Mouse (Mus musculus) liver, embryonic 11.5 days (tissue): ENCODE measurements around the gene Ccdc60. TPM values are rescaled to one million over a fixed set of nuclear protein-coding genes. Genes with fewer than 3 reads are reported as not detected.

Source experiments
- ATAC-seq: fragments of 200-750 bp; cut with Nextera tagmentation; replicated peaks from 2 replicates; pipeline ENCODE4 v1.8.0; 2017; ENCODE audit warnings: moderate number of reproducible peaks, mild to moderate bottlenecking, moderate TSS enrichment, moderate library complexity; ENCODE audit not compliant: low FRiP score
- DNase-seq: peaks from one replicate; pipeline ENCODE4 v3.0.0-alpha.2; 2017; ENCODE audit warnings: low spot score
- H3K27ac ChIP-seq: fragments of 300-500 bp; sonication (generic); 2 replicates; pipeline ENCODE4 v1.5.1; 2014; ENCODE audit warnings: mild to moderate bottlenecking, low read depth, low read length, control low read depth
- H3K27me3 ChIP-seq: fragments of 300-500 bp; sonication (generic); replicated peaks from 2 replicates; pipeline ENCODE4 v1.6.1; 2014; ENCODE audit warnings: low read length, mixed read lengths; ENCODE audit not compliant: control insufficient read depth, insufficient read depth
- H3K36me3 ChIP-seq: fragments of 300-500 bp; sonication (generic); 2 replicates; pipeline ENCODE4 v1.6.1; 2014; ENCODE audit warnings: mild to moderate bottlenecking, low read length, moderate library complexity, mixed read lengths; ENCODE audit not compliant: control insufficient read depth, insufficient read depth
- H3K4me1 ChIP-seq: fragments of 300-500 bp; sonication (generic); replicated peaks from 2 replicates; pipeline ENCODE4 v1.6.1; 2014; ENCODE audit warnings: low read length, mixed read lengths; ENCODE audit not compliant: control insufficient read depth, insufficient read depth
- H3K4me2 ChIP-seq: fragments of 300-500 bp; sonication (generic); 2 replicates; pipeline ENCODE4 v1.6.1; 2014; ENCODE audit warnings: mild to moderate bottlenecking, control low read depth, moderate library complexity
- H3K4me3 ChIP-seq: fragments of 300-500 bp; sonication (generic); 2 replicates; pipeline ENCODE4 v1.5.1; 2014; ENCODE audit warnings: low read depth, low read length, control low read depth
- H3K9ac ChIP-seq: fragments of 300-500 bp; sonication (generic); 2 replicates; pipeline ENCODE4 v1.6.1; 2014; ENCODE audit warnings: low read depth, low read length, control low read depth
- H3K9me3 ChIP-seq: fragments of 300-500 bp; sonication (generic); 2 replicates; pipeline ENCODE4 v1.6.1; 2016; ENCODE audit warnings: low read length, inconsistent platforms, mixed read lengths; ENCODE audit not compliant: control insufficient read depth
- WGBS: fragments of 180-500 bp; shearing (Covaris S2); extraction: QIAGEN DNeasy Blood & Tissue Kit; methylation state at CpG from one replicate; pipeline ENCODE4 v1.1.7; 2014; 5-methylcytosine and 5-hydroxymethylcytosine counted together
- polyA plus RNA-seq: library from polyadenylated mRNA; unstranded; fragments of >200 nt; fragmentation: Nextera tagmentation; extraction: Ambion mirVana; gene quantifications from 2 replicates; pipeline ENCODE4 v1.2.1, GENCODE M21; 2014

Gene Ccdc60
- polyA plus RNA-seq, 1 experiment from 2014 or later = 0.25 TPM

DNA sequence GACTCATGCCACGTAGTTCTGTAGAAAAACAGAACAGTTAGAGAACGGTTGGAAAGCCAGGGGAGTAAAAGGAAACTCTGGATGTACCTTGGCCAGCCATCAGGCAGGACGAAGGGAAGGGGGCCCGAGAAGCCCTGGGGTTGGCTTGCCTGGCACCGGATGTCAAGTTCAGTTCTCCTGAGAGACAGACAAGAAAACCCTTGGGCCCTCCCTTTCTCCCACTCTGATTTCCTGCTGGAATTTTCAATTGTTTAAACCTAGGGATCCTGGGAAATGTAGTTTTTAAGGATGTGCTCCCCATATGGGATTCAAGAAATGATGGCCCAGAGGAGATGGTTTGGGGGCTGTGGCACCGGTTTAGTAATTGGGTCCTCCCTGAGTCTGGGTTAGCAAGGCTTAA lies 60.4 kb downstream of the Ccdc60 start:
- 82% methylated on average over 6 of the region's 6 CpGs for WGBS
- Histone ChIP-seq H3K36me3 (no peaks in the 10 kb centered on the region), H3K27ac (no peak overlapping the region), H3K4me3 (no peak overlapping the region), H3K9ac (no peak overlapping the region), H3K4me2 (no peak overlapping the region), H3K27me3 (no peaks in the 10 kb centered on the region), H3K9me3 (no peaks in the 10 kb centered on the region), H3K4me1 (no peaks in the 10 kb centered on the region)
- DNase-seq (no peak), ATAC-seq (no peak)

GRCm38 (mm10) chr5:116224023-116224422 lies 64.8 kb downstream of the Ccdc60 start:
- Histone ChIP-seq H3K4me1 (no peaks in the 10 kb centered on the region), H3K4me2 (no peak overlapping the region), H3K9ac (no peak overlapping the region), H3K27ac (no peak overlapping the region), H3K4me3 (no peak overlapping the region), H3K36me3 (no peaks in the 10 kb centered on the region), H3K27me3 (no peaks in the 10 kb centered on the region), H3K9me3 (no peaks in the 10 kb centered on the region)
- DNase-seq = no peak
- ATAC-seq = no peak
- WGBS = 68% methylated on average over 6 of the region's 6 CpGs

GRCm38 (mm10) chr5:116221916-116222315 lies 66.9 kb downstream of the Ccdc60 start:
- Histone ChIP-seq H3K9ac (no peak overlapping the region), H3K4me2 (no peak overlapping the region), H3K9me3 (no peaks in the 10 kb centered on the region), H3K36me3 (no peaks in the 10 kb centered on the region), H3K27me3 (no peaks in the 10 kb centered on the region), H3K4me3 (no peak overlapping the region), H3K27ac (no peak overlapping the region), H3K4me1 (no peaks in the 10 kb centered on the region)
- ATAC-seq (no peak), DNase-seq (no peak)
- 85% methylated on average over 3 of the region's 3 CpGs for WGBS

DNA sequence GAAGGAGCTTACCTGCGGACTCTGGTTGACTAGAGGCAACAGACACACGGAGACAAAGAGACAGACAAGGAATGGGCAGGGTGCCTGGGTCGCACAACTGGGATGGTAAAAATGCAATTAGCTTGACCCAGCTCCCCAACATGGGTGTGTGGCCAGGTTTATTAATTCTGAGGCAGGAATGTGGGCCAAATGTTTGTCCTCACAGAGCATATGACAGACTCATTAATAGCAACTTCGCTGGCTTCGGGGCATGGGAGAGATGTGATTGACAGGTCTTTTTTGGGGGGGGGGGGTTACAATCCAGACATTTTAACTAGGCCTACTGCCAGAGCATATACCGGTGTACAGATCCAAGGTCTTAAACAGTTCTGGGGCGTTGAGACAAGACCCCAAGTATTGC lies 69.5 kb downstream of the Ccdc60 start:
- no peak overlapping the region for H3K27ac ChIP-seq
- H3K36me3 ChIP-seq = no peaks in the 10 kb centered on the region
- ATAC-seq (no peak), DNase-seq (no peak)
- H3K4me2 ChIP-seq = no peak overlapping the region
- 74% methylated on average over 7 of the region's 7 CpGs for WGBS
- no peaks in the 10 kb centered on the region for H3K27me3 ChIP-seq
- no peaks in the 10 kb centered on the region for H3K4me1 ChIP-seq
- no peak overlapping the region for H3K9ac ChIP-seq
- no peaks in the 10 kb centered on the region for H3K9me3 ChIP-seq
- no peak overlapping the region for H3K4me3 ChIP-seq

- Histone ChIP-seq H3K9ac (no peak overlapping the region), H3K27ac (no peak overlapping the region), H3K4me2 (no peak overlapping the region), H3K9me3 (no peaks in the 10 kb centered on the region), H3K36me3 (no peaks in the 10 kb centered on the region), H3K4me3 (no peak overlapping the region), H3K27me3 (no peaks in the 10 kb centered on the region), H3K4me1 (no peaks in the 10 kb centered on the region)
- DNase-seq = no peak
- WGBS = 51% methylated on average over 5 of the region's 5 CpGs
- no peak for ATAC-seq
Observed at GRCm38 (mm10) chr5:116212706-116213105, 76.1 kb downstream of the Ccdc60 start.

GRCm38 (mm10) chr5:116209378-116210091 lies 79.2 kb downstream of the Ccdc60 start:
- H3K9ac ChIP-seq = no peak overlapping the region
- H3K9me3 ChIP-seq = no peaks in the 10 kb centered on the region
- H3K27me3 ChIP-seq = no peaks in the 10 kb centered on the region
- DNase-seq = no peak
- no peak overlapping the region for H3K27ac ChIP-seq
- H3K4me1 ChIP-seq = no peaks in the 10 kb centered on the region
- no peak overlapping the region for H3K4me3 ChIP-seq
- no peaks in the 10 kb centered on the region for H3K36me3 ChIP-seq
- ATAC-seq = no peak
- WGBS = 47% methylated on average over 11 of the region's 11 CpGs
- H3K4me2 ChIP-seq = no peak overlapping the region

- Histone ChIP-seq H3K9ac (no peak overlapping the region), H3K27me3 (no peaks in the 10 kb centered on the region), H3K4me3 (no peak overlapping the region), H3K4me2 (no peak overlapping the region), H3K27ac (no peak overlapping the region), H3K36me3 (no peaks in the 10 kb centered on the region), H3K9me3 (no peaks in the 10 kb centered on the region), H3K4me1 (no peaks in the 10 kb centered on the region)
- DNase-seq (no peak), ATAC-seq (no peak)
- 63% methylated on average over 16 of the region's 16 CpGs for WGBS
Observed at GRCm38 (mm10) chr5:116208741-116209368, 79.9 kb downstream of the Ccdc60 start.

DNA sequence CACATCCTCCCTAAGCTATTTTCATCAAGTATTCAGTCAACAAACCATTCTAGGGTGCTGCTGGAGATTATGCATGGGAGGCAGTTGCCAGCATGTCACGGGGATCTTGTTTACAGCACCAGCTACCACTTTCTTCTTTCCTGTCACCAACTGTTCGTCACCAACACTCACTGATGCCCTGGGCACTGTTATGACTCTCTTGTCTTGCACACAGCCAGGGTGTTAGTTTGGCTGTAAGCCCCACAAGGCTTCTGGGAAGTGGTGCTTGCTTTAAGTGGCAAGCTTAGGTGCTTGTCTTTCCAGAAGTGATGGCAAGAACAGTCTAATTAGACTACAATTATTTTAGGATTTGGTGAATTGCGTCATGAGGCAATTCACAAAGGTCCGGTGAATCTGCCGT lies 86.1 kb downstream of the Ccdc60 start:
- ATAC-seq (no peak), DNase-seq (no peak)
- H3K4me3 ChIP-seq = no peak overlapping the region
- no peak overlapping the region for H3K9ac ChIP-seq
- H3K9me3 ChIP-seq = no peaks in the 10 kb centered on the region
- no peaks in the 10 kb centered on the region for H3K27me3 ChIP-seq
- no peaks in the 10 kb centered on the region for H3K4me1 ChIP-seq
- H3K4me2 ChIP-seq = no peak overlapping the region
- WGBS = 81% methylated on average over 5 of the region's 5 CpGs
- no peak overlapping the region for H3K27ac ChIP-seq
- H3K36me3 ChIP-seq = no peaks in the 10 kb centered on the region

DNA sequence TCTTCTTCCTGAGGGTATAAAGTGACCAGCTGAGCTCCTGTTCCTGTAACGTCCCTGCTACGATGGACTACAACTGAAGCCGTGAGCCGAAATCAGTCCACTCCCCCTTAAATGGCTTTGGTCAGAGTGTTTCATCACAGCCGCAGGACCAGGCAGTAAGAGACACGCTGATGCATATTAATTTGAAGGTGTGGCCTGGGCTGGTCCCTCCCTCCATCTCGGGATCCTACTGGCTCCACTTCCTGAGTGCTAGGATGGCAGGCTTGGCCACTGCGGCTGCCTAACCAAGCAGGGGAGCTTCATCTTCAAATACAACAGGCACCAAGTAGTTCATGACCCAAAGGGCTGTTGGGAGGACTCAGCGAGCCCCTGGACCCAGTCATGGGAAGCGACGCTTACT lies 94.3 kb downstream of the Ccdc60 start:
- Histone ChIP-seq H3K9ac (no peak overlapping the region), H3K4me1 (no peaks in the 10 kb centered on the region), H3K4me2 (no peak overlapping the region; the same call in 1 of the 2 replicates), H3K36me3 (no peaks in the 10 kb centered on the region), H3K4me3 (no peak overlapping the region), H3K27me3 (no peaks in the 10 kb centered on the region; the same call in none of the 2 replicates), H3K27ac (no peak overlapping the region), H3K9me3 (no peaks in the 10 kb centered on the region)
- DNase-seq (no peak), ATAC-seq (no peak)
- WGBS = 38% methylated on average over 11 of the region's 11 CpGs
